Mouse (Mus musculus) myocyte (in vitro differentiated cells): ENCODE measurements around the gene Adcy7. TPM values are rescaled to one million over a fixed set of nuclear protein-coding genes. Genes with fewer than 3 reads are reported as not detected.

Experiments used
- H3K27me3 ChIP-seq: one replicate; pipeline ENCODE4 v1.6.1; 2011; ENCODE audit not compliant: control insufficient read depth, insufficient read depth, insufficient read length
- H3K36me3 ChIP-seq: one replicate; pipeline ENCODE4 v1.6.1; 2011; ENCODE audit not compliant: control insufficient read depth, insufficient read depth
- H3K4me2 ChIP-seq: one replicate; pipeline ENCODE4 v1.6.1; 2011; ENCODE audit warnings: low read depth, control low read depth
- H3K4me3 ChIP-seq: one replicate; pipeline ENCODE4 v1.5.1; 2011; ENCODE audit warnings: mild to moderate bottlenecking, control low read depth, moderate library complexity
- H3K79me2 ChIP-seq: one replicate; pipeline ENCODE4 v1.6.1; 2011; ENCODE audit not compliant: control insufficient read depth, insufficient read depth
- H3ac ChIP-seq: one replicate; pipeline ENCODE4 v1.6.1; 2011; ENCODE audit not compliant: control insufficient read depth, insufficient read length
- CEBPB ChIP-seq: IDR thresholded peaks from 2 replicates; pipeline ENCODE4 v1.6.1; 2011; ENCODE audit warnings: mild to moderate bottlenecking, moderate library complexity; ENCODE audit not compliant: poor library complexity, insufficient read depth, severe bottlenecking
- E2F4 ChIP-seq: IDR thresholded peaks from one replicate; pipeline ENCODE4 v1.6.1; 2011; ENCODE audit warnings: mild to moderate bottlenecking, control low read depth, moderate library complexity; ENCODE audit not compliant: insufficient read depth
- MAX ChIP-seq: IDR thresholded peaks from one replicate; pipeline ENCODE4 v1.6.1; 2011; ENCODE audit warnings: low read depth, mild to moderate bottlenecking, control low read depth
- MYOD1 ChIP-seq, 3 experiments: IDR thresholded peaks; one replicate each; pipeline ENCODE4 v1.6.1; 2011; ENCODE audit warnings: control low read depth in 2 of 3, low read depth in 2 of 3, mild to moderate bottlenecking in 2 of 3, moderate library complexity in 1 of 3; ENCODE audit not compliant: insufficient read length in 2 of 3, control insufficient read depth in 1 of 3
- MYOG ChIP-seq, 3 experiments: IDR thresholded peaks; one replicate each; pipeline ENCODE4 v1.6.1; 2011; ENCODE audit warnings: control low read depth in 2 of 3, low read depth in 2 of 3, mild to moderate bottlenecking in 2 of 3; ENCODE audit not compliant: insufficient read length in 2 of 3, control insufficient read depth in 1 of 3, insufficient read depth in 1 of 3
- POLR2A ChIP-seq: IDR thresholded peaks from one replicate; pipeline ENCODE4 v1.6.1; 2011; ENCODE audit warnings: low read depth, mild to moderate bottlenecking, control low read depth, moderate library complexity; ENCODE audit not compliant: insufficient read length
- POLR2AphosphoS2 ChIP-seq: IDR thresholded peaks from one replicate; pipeline ENCODE4 v1.6.1; 2011; ENCODE audit warnings: low read depth, control low read depth; ENCODE audit not compliant: insufficient read length
- REST ChIP-seq: IDR thresholded peaks from one replicate; pipeline ENCODE4 v1.6.1; 2011; ENCODE audit warnings: mild to moderate bottlenecking, control low read depth, moderate library complexity; ENCODE audit not compliant: insufficient read depth, insufficient read length
- SRF ChIP-seq: IDR thresholded peaks from one replicate; pipeline ENCODE4 v1.6.1; 2011; ENCODE audit warnings: low read depth; ENCODE audit not compliant: control insufficient read depth, insufficient read length
- TCF12 ChIP-seq: IDR thresholded peaks from one replicate; pipeline ENCODE4 v1.6.1; 2011; ENCODE audit warnings: mild to moderate bottlenecking, control low read depth; ENCODE audit not compliant: poor library complexity, insufficient read depth, severe bottlenecking
- TCF3 ChIP-seq: IDR thresholded peaks from one replicate; pipeline ENCODE4 v1.6.1; 2011; ENCODE audit warnings: low read depth, control low read depth; ENCODE audit not compliant: insufficient read length
- USF1 ChIP-seq: IDR thresholded peaks from one replicate; pipeline ENCODE4 v1.6.1; 2011; ENCODE audit warnings: low read depth, mild to moderate bottlenecking, control low read depth, moderate library complexity
- polyA plus RNA-seq: library from polyadenylated mRNA; unstranded; fragments of >200 nt; fragmentation: generic; extraction: Trizol; gene quantifications from one replicate; pipeline ENCODE4 v1.2.1, GENCODE M21; 2012; ENCODE audit warnings: missing spikeins

Gene Adcy7
- polyA plus RNA-seq = 72.3 TPM

DNA sequence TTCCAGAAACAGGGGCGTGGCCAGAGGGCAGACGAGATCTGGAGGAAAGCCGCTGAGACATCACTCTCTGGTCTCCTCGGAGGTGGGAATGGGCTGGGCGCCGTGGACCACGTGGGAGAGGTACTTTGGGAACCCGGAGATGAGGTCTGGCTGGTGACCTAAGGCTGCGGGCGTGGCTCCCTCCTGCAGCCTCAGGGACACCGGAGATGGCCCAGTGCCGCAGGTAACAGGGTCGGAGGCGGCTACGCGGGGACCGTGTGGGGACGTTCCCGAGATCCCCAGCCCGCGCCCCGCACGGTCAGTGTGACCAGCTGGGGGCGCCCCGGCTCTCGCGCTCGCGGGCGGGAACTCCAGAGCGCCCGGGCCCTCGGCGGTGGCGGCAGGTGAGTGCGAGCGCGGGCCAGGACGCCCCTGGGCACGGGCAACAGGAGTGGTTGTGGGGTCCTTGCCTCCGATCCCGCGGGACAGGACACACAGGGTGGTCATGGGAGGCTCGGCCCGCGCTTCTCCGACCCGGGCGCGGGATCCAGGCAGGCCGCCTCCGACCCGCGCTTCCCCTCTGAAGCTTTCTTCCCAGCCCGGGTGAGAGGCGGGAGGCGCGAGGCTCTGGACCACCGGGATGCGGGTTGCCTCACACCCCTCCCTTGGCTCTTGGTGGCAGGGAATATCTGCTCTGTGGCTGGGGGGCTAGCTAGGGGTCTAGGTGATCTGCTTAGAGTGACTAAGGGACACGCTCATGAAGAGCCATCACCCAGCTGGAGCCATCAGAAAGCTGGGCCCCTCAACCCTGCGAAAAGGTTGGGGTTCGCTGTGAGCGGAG, at the start of gene Adcy7:
Adcy7 (plus strand) TSS at position 173 of the 820 bp plus-strand sequence.
- H3K4me3 ChIP-seq = peak within 1 kb of the TSS; percentile 79
- peak within 1 kb of the TSS; percentile 72 for H3ac ChIP-seq
- peaks cover 50% of the 10 kb centered on the region for H3K79me2 ChIP-seq
- H3K36me3 ChIP-seq = no peaks in the 10 kb centered on the region
- TF ChIP-seq E2F4 (peak; percentile 26), REST (no peak), SRF (peak; percentile 11), TCF3 (no peak), MYOD1 (IDR thresholded peaks at IDR 0.05; ENCODE audit: control insufficient read depth in 1 of 3, insufficient read length in 2 of 3, low read depth in 2 of 3) (peak in 1 of 3 experiments; percentile 27), POLR2A (peak; percentile 58), POLR2AphosphoS2 (peak; percentile 65), TCF12 (no peak), MAX (no peak), CEBPB (no peak), USF1 (peak; percentile 67), MYOG (IDR thresholded peaks at IDR 0.05; ENCODE audit: control insufficient read depth in 1 of 3, insufficient read depth in 1 of 3, insufficient read length in 2 of 3, low read depth in 2 of 3) (peak in 1 of 3 experiments; percentile 20)
- no peaks in the 10 kb centered on the region for H3K27me3 ChIP-seq
- peak within 1 kb of the TSS; percentile 89 for H3K4me2 ChIP-seq

DNA sequence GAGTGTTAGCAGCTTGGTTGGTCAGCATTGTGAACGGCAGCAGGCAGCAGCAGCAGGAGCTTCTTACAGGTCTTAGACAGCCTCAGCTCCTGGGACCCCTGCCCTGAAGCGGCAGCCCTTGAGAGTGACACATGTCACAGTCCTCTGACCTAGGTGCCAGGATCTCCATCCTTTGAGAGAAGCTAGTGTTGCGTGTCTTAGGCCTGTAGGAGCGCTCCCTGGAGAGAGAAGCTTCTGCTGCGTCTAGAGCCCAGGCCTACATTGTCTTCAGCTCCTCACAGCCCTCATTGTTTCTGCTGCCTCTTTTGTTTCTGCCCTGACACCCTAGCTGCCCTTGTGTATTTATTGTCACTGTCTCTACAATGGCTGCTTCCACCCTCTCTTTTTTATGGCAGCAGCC, 46.8 kb upstream of the Adcy7 start:
- Histone ChIP-seq H3ac (no peak overlapping the region), H3K4me2 (no peak overlapping the region), H3K79me2 (peaks cover 93% of the 10 kb centered on the region), H3K4me3 (no peak overlapping the region), H3K27me3 (no peaks in the 10 kb centered on the region), H3K36me3 (no peaks in the 10 kb centered on the region)
- TF ChIP-seq MYOD1 (IDR thresholded peaks at IDR 0.05; ENCODE audit: control insufficient read depth in 1 of 3, insufficient read length in 2 of 3, low read depth in 2 of 3) = no peak
- no peak for TF ChIP-seq MYOG (IDR thresholded peaks at IDR 0.05; ENCODE audit: control insufficient read depth in 1 of 3, insufficient read depth in 1 of 3, insufficient read length in 2 of 3, low read depth in 2 of 3)
- TF ChIP-seq E2F4 = no peak
- no peak for TF ChIP-seq USF1
- TF ChIP-seq SRF = no peak
- TF ChIP-seq REST = no peak
- no peak for TF ChIP-seq TCF3
- TF ChIP-seq MAX = no peak
- no peak for TF ChIP-seq TCF12
- TF ChIP-seq POLR2A = no peak
- TF ChIP-seq POLR2AphosphoS2 = no peak
- no peak for TF ChIP-seq CEBPB

DNA sequence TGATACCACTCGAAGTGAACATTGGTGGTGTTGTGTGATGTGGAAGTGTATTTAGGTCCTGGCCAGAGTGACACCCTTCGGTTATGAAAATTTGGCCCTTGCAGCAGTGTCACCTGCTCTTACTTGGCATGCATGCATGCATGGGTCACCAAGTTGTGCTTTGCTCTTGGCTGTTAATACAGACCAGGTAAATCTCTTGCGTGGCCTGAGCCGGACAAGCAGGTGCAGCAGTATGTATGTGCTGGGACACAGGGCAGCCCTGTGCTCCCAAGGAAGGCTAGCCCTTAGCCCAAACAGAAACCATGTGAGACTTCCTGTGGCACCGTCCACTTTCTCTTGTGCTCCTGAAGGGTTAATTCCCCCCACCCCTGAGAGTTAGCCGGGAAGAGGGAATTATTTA, 44.4 kb upstream of the Adcy7 start:
- Histone ChIP-seq H3ac (no peak overlapping the region), H3K79me2 (peaks cover 86% of the 10 kb centered on the region), H3K4me2 (no peak overlapping the region), H3K4me3 (no peak overlapping the region), H3K27me3 (no peaks in the 10 kb centered on the region), H3K36me3 (no peaks in the 10 kb centered on the region)
- no peak for TF ChIP-seq MYOG (IDR thresholded peaks at IDR 0.05; ENCODE audit: control insufficient read depth in 1 of 3, insufficient read depth in 1 of 3, insufficient read length in 2 of 3, low read depth in 2 of 3)
- no peak for TF ChIP-seq TCF3
- no peak for TF ChIP-seq MAX
- no peak for TF ChIP-seq USF1
- TF ChIP-seq POLR2A = no peak

DNA sequence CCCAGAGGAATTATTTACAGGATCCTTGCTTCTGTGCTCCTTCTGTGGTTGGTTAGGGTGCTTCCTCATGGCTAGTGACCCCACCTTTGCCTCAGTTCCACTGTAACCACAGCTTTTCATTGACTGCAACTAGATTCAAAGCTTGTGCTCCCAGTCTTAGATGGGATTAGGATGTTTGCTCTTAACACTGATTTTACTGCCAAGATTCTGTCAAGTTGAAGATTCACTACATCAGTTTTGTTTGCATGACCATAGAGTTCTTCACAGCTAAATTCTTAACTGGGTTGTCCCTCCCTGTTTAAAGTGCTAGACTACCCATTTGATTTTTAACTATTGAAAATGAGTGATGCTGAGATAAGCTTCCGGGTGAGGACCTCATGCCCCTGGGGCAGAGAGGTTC, 43.9 kb upstream of the Adcy7 start:
- Histone ChIP-seq H3K4me2 (no peak overlapping the region), H3K36me3 (no peaks in the 10 kb centered on the region), H3K27me3 (no peaks in the 10 kb centered on the region), H3K79me2 (peaks cover 81% of the 10 kb centered on the region), H3K4me3 (no peak overlapping the region), H3ac (no peak overlapping the region)
- TF ChIP-seq E2F4 (no peak), SRF (no peak), USF1 (no peak), TCF12 (no peak), MYOG (IDR thresholded peaks at IDR 0.05; ENCODE audit: control insufficient read depth in 1 of 3, insufficient read depth in 1 of 3, insufficient read length in 2 of 3, low read depth in 2 of 3) (no peak), POLR2AphosphoS2 (no peak), MAX (no peak), MYOD1 (IDR thresholded peaks at IDR 0.05; ENCODE audit: control insufficient read depth in 1 of 3, insufficient read length in 2 of 3, low read depth in 2 of 3) (no peak), POLR2A (no peak), TCF3 (no peak), CEBPB (no peak)

DNA sequence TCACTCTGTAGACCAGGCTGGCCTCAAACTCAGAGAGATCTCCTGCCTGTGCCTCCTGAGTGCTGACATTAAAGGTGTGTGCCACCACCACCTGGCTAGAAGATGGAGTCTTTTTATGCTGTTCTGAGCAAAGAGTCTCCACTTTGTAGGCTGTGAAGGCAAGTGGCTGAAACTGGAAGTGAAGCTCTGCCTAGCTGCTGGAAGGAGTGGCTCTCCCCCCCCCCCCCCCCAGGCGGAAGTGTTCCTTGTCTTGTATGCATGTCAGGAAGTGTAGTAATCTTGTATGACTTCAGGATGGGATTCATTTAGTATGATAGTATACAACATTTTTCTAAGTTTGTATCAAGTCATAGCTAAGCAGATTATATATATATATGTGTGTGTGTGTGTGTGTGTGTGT, 43.4 kb upstream of the Adcy7 start:
- Histone ChIP-seq H3ac (no peak overlapping the region), H3K36me3 (no peaks in the 10 kb centered on the region), H3K27me3 (no peaks in the 10 kb centered on the region), H3K4me3 (no peak overlapping the region), H3K4me2 (no peak overlapping the region), H3K79me2 (peaks cover 76% of the 10 kb centered on the region)
- TF ChIP-seq MYOD1 (IDR thresholded peaks at IDR 0.05; ENCODE audit: control insufficient read depth in 1 of 3, insufficient read length in 2 of 3, low read depth in 2 of 3) (no peak), POLR2A (no peak), POLR2AphosphoS2 (no peak), USF1 (no peak), E2F4 (no peak), TCF12 (no peak), TCF3 (no peak), MYOG (IDR thresholded peaks at IDR 0.05; ENCODE audit: control insufficient read depth in 1 of 3, insufficient read depth in 1 of 3, insufficient read length in 2 of 3, low read depth in 2 of 3) (no peak), SRF (no peak), CEBPB (no peak), REST (no peak), MAX (no peak)
